Mouse (Mus musculus) liver, postnatal 0 days (tissue): Measurements from ENCODE around the gene Slc12a4.

ENCODE experiments used
- CTCF ChIP-seq: sonication (generic); IDR thresholded peaks from 2 replicates; pipeline ENCODE4 v1.5.1; 2016; ENCODE audit warnings: antibody characterized with exemption, low read depth
- EP300 ChIP-seq: IDR thresholded peaks from 2 replicates; pipeline ENCODE4 v1.6.1; 2016; ENCODE audit warnings: antibody characterized with exemption, low read depth, mild to moderate bottlenecking

DNA sequence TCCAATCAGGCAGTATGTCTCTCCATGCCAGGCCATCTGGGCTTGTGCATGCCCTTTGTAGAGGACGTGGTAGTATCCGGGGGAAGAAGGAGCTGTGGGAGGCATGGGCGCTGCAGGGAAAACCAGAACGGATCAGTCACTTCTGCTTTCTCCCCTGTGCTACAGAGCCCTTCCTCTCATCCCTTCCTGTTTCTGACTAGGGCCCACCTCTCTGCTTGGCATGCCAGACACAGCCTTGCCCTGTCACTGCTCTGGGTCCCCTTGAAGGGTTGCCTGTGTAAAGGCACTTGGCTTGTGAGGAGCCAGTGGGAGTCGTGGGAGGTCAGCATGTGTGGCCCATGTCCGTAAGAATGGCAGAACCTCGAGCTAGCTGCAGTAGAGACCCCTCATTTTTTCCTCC lies 30.5 kb upstream of the Slc12a4 start:
- no peak for TF ChIP-seq CTCF
- no peak for TF ChIP-seq EP300
